Mouse (Mus musculus) embryonic facial prominence, embryonic 11.5 days (tissue): ENCODE results near the gene Pbx1. TPM values are rescaled to one million over a fixed set of nuclear protein-coding genes. Genes with fewer than 3 reads are reported as not detected.

Experiments used
- ATAC-seq: fragments of 200-750 bp; cut with Nextera tagmentation; replicated peaks from 2 replicates; pipeline ENCODE4 v1.8.0; 2017; ENCODE audit warnings: low read depth; ENCODE audit not compliant: insufficient number of reproducible peaks, low FRiP score, low TSS enrichment
- DNase-seq: peaks from one replicate; pipeline ENCODE4 v3.0.0-alpha.2; 2015; ENCODE audit warnings: low spot score
- H3K27ac ChIP-seq: fragments of 300-500 bp; sonication (generic); replicated peaks from 2 replicates; pipeline ENCODE4 v1.5.1; 2014; ENCODE audit warnings: mild to moderate bottlenecking, low read depth, low read length, control low read depth
- H3K27me3 ChIP-seq: fragments of 300-500 bp; sonication (generic); 2 replicates; pipeline ENCODE4 v1.6.1; 2014; ENCODE audit warnings: mild to moderate bottlenecking, low read length, moderate library complexity, mixed read lengths; ENCODE audit not compliant: control insufficient read depth, insufficient read depth
- H3K36me3 ChIP-seq: fragments of 300-500 bp; sonication (generic); replicated peaks from 2 replicates; pipeline ENCODE4 v1.6.1; 2014; ENCODE audit warnings: low read depth, mild to moderate bottlenecking, low read length, moderate library complexity, mixed read lengths; ENCODE audit not compliant: control insufficient read depth, insufficient read depth
- H3K4me1 ChIP-seq: fragments of 300-500 bp; sonication (generic); 2 replicates; pipeline ENCODE4 v1.6.1; 2014; ENCODE audit warnings: low read length, mixed read lengths; ENCODE audit not compliant: control insufficient read depth, insufficient read depth
- H3K4me2 ChIP-seq: fragments of 300-500 bp; sonication (generic); 2 replicates; pipeline ENCODE4 v1.6.1; 2014; ENCODE audit warnings: low read depth, mild to moderate bottlenecking, control low read depth, low read length, moderate library complexity
- H3K4me3 ChIP-seq: fragments of 300-500 bp; sonication (generic); 2 replicates; pipeline ENCODE4 v1.5.1; 2014; ENCODE audit warnings: low read depth, low read length, control low read depth
- H3K9ac ChIP-seq: fragments of 300-500 bp; sonication (generic); replicated peaks from 2 replicates; pipeline ENCODE4 v1.6.1; 2014; ENCODE audit warnings: mild to moderate bottlenecking, control low read depth, low read length
- H3K9me3 ChIP-seq: fragments of 300-500 bp; sonication (generic); replicated peaks from 2 replicates; pipeline ENCODE4 v1.6.1; 2016; ENCODE audit warnings: mild to moderate bottlenecking, low read length, inconsistent platforms, mixed read lengths; ENCODE audit not compliant: control insufficient read depth
- WGBS: fragments of 180-500 bp; shearing (Covaris S2); extraction: QIAGEN DNeasy Blood & Tissue Kit; methylation state at CpG from one replicate; pipeline ENCODE4 v1.1.7; 2014; 5-methylcytosine and 5-hydroxymethylcytosine counted together
- polyA plus RNA-seq: library from polyadenylated mRNA; unstranded; fragments of >200 nt; fragmentation: Nextera tagmentation; extraction: Ambion mirVana; gene quantifications from 2 replicates; pipeline ENCODE4 v1.2.1, GENCODE M21; 2014

The Pbx1 gene
- polyA plus RNA-seq, 1 experiment from 2014 or later, result 47.8 TPM

DNA sequence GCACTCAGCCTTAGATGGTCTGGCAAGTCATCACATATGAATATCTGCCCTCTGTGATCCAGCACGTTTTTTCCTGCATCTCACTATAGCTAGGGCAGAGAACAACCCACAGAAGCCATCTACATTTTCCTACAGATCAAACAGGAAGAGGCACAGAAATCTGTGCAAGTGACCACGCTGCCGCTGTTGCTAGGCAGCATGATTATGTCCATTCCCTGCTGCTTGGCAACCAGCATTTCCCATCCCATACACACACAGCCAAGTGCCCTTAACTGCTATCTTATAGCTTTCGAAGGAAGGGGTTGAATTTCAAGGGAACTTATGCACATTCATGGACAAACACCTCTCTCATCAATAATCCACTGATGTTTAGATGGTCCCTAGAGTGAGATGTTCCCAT, 77.1 kb downstream of the Pbx1 start:
- Histone ChIP-seq H3K27me3 (no peaks in the 10 kb centered on the region), H3K9me3 (no peaks in the 10 kb centered on the region), H3K9ac (no peak overlapping the region), H3K4me2 (no peak overlapping the region), H3K27ac (no peak overlapping the region), H3K4me1 (peaks cover 16% of the 10 kb centered on the region), H3K36me3 (no peaks in the 10 kb centered on the region), H3K4me3 (no peak overlapping the region)
- ATAC-seq (no peak), DNase-seq (peak; percentile 65)
- WGBS, result 23% methylated on average over 4 of the region's 4 CpGs

DNA sequence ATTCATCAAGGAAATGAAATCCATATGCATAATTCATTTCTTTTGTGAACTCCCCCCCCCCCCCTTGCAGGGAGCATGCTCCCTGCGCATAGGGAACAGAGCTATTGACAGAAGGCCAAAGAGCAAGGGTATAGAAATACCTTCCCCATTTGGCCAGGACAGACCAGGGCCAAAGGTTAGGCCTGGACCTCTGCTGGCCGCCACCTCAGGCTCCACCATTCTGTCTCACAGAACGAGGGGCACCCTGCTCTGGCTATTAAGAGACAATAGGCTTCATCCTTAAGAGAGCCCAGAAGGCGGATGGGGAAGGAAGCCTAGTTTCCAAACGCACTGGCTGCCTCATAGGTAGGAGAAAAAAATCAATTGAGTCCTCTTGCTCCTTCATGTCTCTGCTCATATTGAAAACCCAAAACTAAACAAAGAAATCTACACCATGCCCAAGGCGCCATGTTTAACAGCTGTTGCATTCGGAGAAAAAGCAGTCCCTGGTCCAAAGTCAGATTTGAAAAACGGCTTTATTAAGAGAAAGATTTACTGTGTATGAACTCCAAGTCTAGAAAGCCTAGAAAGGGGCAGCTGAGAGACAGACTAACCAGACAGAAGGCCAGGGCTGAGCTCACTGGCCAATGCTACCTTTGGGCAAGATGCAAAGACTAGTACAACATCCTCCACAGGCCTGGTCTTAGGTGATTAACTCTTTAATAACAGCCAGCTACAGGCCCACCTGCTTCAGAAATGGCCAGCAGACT, 83.9 kb downstream of the Pbx1 start:
- DNase-seq (no peak), ATAC-seq (peak; percentile 58; the same call in 1 of the 2 replicates)
- H3K9ac ChIP-seq, result no peak overlapping the region
- H3K4me2 ChIP-seq, result no peak overlapping the region
- WGBS, result 52% methylated on average over 8 of the region's 8 CpGs
- H3K4me1 ChIP-seq, result no peaks in the 10 kb centered on the region; the same call in 1 of the 2 replicates
- no peak overlapping the region for H3K27ac ChIP-seq
- no peaks in the 10 kb centered on the region for H3K27me3 ChIP-seq
- H3K9me3 ChIP-seq, result no peaks in the 10 kb centered on the region
- H3K36me3 ChIP-seq, result no peaks in the 10 kb centered on the region
- H3K4me3 ChIP-seq, result no peak overlapping the region

DNA sequence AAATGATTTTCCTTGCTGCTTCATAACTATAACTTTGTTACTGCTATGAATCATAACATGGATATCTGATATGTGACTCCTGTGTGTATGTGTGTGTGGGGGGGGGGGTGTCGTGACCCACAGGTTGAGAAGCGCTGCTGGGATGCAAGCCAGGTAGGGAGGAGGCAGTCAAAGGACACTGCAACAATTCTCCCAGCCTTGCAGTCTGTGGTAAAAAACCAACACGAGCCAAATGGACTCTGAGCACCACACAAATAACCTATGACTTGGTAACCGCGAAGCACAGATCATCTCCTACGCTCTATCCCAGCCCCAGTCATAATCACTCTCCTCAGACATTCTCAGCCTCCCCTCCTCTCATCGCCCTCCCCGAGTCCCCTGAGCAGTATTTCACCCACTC, 87.2 kb downstream of the Pbx1 start:
- DNase-seq (no peak), ATAC-seq (no peak)
- Histone ChIP-seq H3K9ac (no peak overlapping the region), H3K4me1 (no peaks in the 10 kb centered on the region; the same call in 1 of the 2 replicates), H3K4me3 (no peak overlapping the region), H3K9me3 (no peaks in the 10 kb centered on the region), H3K27ac (no peak overlapping the region), H3K4me2 (no peak overlapping the region), H3K36me3 (no peaks in the 10 kb centered on the region), H3K27me3 (no peaks in the 10 kb centered on the region)
- WGBS, result 82% methylated on average over 8 of the region's 8 CpGs

DNA sequence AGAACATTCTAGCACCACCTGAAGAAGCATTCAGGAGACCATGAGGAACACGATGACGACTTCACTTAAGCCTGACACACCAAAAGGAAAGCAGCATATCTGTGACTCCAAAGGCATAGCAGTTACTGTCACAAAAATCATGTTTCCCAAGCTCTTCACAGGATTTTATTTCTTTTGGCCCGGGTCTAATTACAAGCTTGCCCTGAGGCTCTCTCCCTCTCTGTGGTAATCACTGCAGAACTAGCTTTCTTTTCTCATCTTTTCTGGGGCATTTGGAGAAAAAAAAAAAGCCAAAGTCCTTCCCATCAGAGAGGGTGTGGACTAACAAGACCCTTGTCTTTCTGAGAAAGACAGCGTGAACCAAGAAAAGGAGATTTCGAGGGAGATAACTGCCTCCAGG, 87.8 kb downstream of the Pbx1 start:
- Histone ChIP-seq H3K9ac (no peak overlapping the region), H3K9me3 (no peaks in the 10 kb centered on the region), H3K4me1 (no peaks in the 10 kb centered on the region; the same call in 1 of the 2 replicates), H3K27me3 (no peaks in the 10 kb centered on the region), H3K27ac (no peak overlapping the region), H3K4me3 (no peak overlapping the region), H3K4me2 (no peak overlapping the region), H3K36me3 (no peaks in the 10 kb centered on the region)
- no peak for ATAC-seq
- DNase-seq, result no peak
- 66% methylated on average over 5 of the region's 5 CpGs for WGBS

DNA sequence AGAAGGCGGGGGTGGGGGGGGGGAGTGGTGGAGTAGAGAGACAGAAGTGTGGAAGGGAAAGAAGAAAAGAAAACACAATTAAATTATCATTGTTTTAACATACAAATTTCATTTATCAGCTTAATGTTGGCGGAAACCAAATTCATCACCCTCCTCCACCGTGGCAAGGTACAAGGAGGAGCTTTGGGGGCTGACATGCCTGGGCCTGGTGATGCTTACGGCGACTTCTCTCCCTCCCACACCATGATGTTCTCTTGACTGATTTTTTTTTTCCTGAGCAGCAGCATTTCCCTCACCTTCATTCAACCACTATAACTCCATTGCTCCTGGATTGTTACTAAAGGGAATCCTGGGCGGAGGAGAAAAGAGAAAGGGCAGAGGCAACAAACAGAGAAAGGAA, 89.8 kb downstream of the Pbx1 start:
- H3K9ac ChIP-seq, result no peak overlapping the region
- H3K9me3 ChIP-seq, result no peaks in the 10 kb centered on the region
- no peaks in the 10 kb centered on the region for H3K27me3 ChIP-seq
- no peaks in the 10 kb centered on the region for H3K36me3 ChIP-seq
- ATAC-seq (no peak), DNase-seq (no peak)
- 55% methylated on average over 5 of the region's 6 CpGs for WGBS
- H3K27ac ChIP-seq, result no peak overlapping the region
- H3K4me3 ChIP-seq, result no peak overlapping the region
- no peaks in the 10 kb centered on the region for H3K4me1 ChIP-seq
- H3K4me2 ChIP-seq, result peak overlapping the region; percentile 8; the same call in 1 of the 2 replicates

DNA sequence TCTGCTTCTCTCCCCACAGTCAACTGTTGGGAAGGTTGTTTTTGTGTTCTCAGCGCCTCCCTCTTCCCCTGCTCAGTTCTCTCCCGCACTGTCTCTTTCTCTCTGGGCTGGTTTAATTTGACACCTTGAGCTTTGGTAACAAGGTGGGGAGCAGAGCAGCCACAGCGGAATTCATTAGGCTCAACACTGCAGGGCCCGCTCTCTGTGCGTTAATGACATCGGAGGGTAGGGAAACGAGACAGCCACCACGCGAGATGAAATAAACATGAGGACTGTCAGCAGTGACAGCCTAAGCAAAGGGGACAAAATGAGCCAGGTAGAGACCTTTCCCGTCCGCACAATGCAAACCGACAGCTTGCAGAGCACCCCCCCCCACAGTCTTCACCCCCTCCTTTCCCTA, 90.2 kb downstream of the Pbx1 start:
- H3K36me3 ChIP-seq, result no peaks in the 10 kb centered on the region
- DNase-seq (no peak), ATAC-seq (0 out of 2 replicates have a peak, but pooled peaks have one; percentile 46)
- no peak overlapping the region for H3K9ac ChIP-seq
- H3K4me3 ChIP-seq, result no peak overlapping the region
- 27% methylated on average over 12 of the region's 12 CpGs for WGBS
- no peaks in the 10 kb centered on the region for H3K27me3 ChIP-seq
- H3K4me1 ChIP-seq, result no peaks in the 10 kb centered on the region
- no peaks in the 10 kb centered on the region for H3K9me3 ChIP-seq
- peak overlapping the region; percentile 8; the same call in 1 of the 2 replicates for H3K4me2 ChIP-seq
- H3K27ac ChIP-seq, result no peak overlapping the region

DNA sequence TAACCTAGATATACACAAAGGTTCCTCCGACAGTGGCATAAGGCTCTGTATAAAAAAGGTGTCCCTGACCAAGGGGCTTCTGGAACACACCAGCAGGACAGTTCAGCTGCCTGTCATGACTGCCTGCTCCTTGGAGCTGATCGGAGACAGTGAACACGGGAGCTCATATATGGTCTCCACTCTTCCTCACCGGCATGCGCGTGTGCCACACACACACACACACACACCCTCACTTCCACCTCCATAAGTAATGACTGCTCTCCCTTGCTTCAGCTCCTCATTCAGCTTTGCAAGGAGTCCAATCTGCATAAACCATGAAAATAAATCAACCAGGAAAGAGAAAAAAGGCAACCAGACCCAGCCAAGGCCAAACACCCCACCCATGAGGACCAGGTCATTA, 90.7 kb downstream of the Pbx1 start:
- H3K4me1 ChIP-seq, result no peaks in the 10 kb centered on the region
- no peak overlapping the region for H3K4me3 ChIP-seq
- WGBS, result 80% methylated on average over 6 of the region's 6 CpGs
- H3K27ac ChIP-seq, result no peak overlapping the region
- ATAC-seq (no peak), DNase-seq (no peak)
- no peaks in the 10 kb centered on the region for H3K9me3 ChIP-seq
- no peaks in the 10 kb centered on the region for H3K27me3 ChIP-seq
- H3K4me2 ChIP-seq, result no peak overlapping the region
- H3K36me3 ChIP-seq, result no peaks in the 10 kb centered on the region
- no peak overlapping the region for H3K9ac ChIP-seq

DNA sequence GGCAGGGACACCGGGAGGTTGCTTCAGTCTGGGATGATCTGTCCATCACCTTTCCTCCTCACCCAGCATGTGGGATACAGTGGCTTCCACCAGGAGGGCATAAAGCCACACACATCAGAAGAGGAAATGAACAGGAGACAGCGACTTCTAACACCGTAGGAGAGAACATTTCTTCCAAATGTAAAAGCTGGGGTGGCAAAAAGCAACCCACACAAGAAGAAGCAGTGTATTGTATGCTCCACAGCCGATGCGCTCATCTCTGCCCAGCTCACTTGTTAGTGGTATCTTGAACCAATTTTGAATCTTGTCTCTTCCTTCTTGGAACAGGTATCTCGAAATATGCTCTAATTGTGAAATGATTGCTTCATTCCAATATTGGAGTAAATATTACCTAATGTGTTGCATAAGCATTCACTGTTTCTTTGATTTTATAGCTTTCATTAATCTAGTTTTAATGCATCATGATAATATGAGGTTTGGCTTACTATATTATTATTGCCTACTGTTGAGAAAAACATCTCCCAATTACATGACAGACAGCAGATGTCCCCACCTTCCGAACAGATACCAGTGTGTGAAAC, 95.7 kb downstream of the Pbx1 start:
- ATAC-seq, result no peak
- 93% methylated on average over 7 of the region's 7 CpGs for WGBS

More for the DNA sequence above, 95.7 kb downstream of the Pbx1 start:
- Histone ChIP-seq H3K36me3 (no peaks in the 10 kb centered on the region), H3K9me3 (no peaks in the 10 kb centered on the region), H3K27ac (no peak overlapping the region), H3K9ac (no peak overlapping the region), H3K4me3 (no peak overlapping the region), H3K27me3 (no peaks in the 10 kb centered on the region), H3K4me1 (no peaks in the 10 kb centered on the region), H3K4me2 (no peak overlapping the region)
- DNase-seq, result no peak
